Mouse (Mus musculus) cortical plate, adult 2 months (tissue): ENCODE measurements around the gene Tnf. TPM values are rescaled to one million over a fixed set of nuclear protein-coding genes. Genes with fewer than 3 reads are reported as not detected.
"Not testable (repeated sequence)": the region's sequence is repeated elsewhere in the genome, so short reads cannot be mapped to it uniquely, and the experiment has no call there.

Source experiments
- H3K27ac ChIP-seq: fragments of 200-500 bp; 2 replicates; pipeline ENCODE4 v1.5.1; 2012; ENCODE audit warnings: low read length, control low read depth, inconsistent platforms; ENCODE audit not compliant: insufficient read depth
- H3K4me1 ChIP-seq: fragments of 200-500 bp; 2 replicates; pipeline ENCODE4 v1.6.1; 2011; ENCODE audit warnings: low read length; ENCODE audit not compliant: control insufficient read depth, insufficient read depth
- H3K4me3 ChIP-seq: fragments of 200-500 bp; 2 replicates; pipeline ENCODE4 v1.5.1; 2011; ENCODE audit warnings: mild to moderate bottlenecking, low read length, control low read depth; ENCODE audit not compliant: insufficient read depth
- CTCF ChIP-seq: fragments of 200-500 bp; IDR thresholded peaks from 2 replicates; pipeline ENCODE4 v1.5.1; 2011; ENCODE audit warnings: mild to moderate bottlenecking, control low read depth, low read length; ENCODE audit not compliant: insufficient read depth; ENCODE audit errors: extremely low read depth
- POLR2A ChIP-seq: fragments of 200-500 bp; IDR thresholded peaks from 2 replicates; pipeline ENCODE4 v1.6.1; 2011; ENCODE audit warnings: mild to moderate bottlenecking, low read length, control low read depth; ENCODE audit not compliant: insufficient read depth; ENCODE audit errors: extremely low read depth
- polyA plus RNA-seq: library from polyadenylated mRNA; depleted of rRNA; stranded (reverse); fragments of >200 nt; gene quantifications from 2 replicates; pipeline ENCODE4 v1.2.3, GENCODE M21; 2012

Gene Tnf
- polyA plus RNA-seq, 1 experiment, result 0.06 TPM

GRCm38 (mm10) chr17:35234903-35235302 lies 33.1 kb upstream of the Tnf start:
- H3K4me3 ChIP-seq, result peak overlapping the region; percentile 50
- TF ChIP-seq POLR2A (no peak), CTCF (no peak)
- H3K27ac ChIP-seq, result peak overlapping the region; percentile 72
- H3K4me1 ChIP-seq, result no peaks in the 10 kb centered on the region

DNA sequence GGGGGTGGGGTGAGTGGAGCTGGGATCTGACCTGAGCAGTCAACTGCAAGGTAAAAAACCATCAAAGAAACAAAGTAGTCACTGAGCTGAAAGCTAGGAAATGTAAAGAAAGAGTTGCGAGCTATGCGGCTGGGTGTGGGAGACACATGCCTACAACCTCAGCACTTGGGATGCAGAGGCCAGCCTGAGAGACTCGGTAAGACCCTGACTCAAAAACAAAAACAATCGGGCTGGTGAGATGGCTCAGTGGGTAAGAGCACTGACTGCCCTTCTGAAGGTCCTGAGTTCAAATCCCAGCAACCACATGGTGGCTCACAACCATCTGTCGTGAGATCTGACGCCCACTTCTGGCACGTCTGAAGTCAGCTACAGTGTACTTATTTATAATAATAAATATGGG lies 32.3 kb upstream of the Tnf start:
- not testable (repeated sequence) for H3K4me3 ChIP-seq, H3K4me1 ChIP-seq, H3K27ac ChIP-seq

GRCm38 (mm10) chr17:35233114-35233980 lies 31.5 kb upstream of the Tnf start, which contains the start of gene Atp6v1g2:
Gene Atp6v1g2, plus strand, starts transcription at chr17:35233660.
- Histone ChIP-seq H3K4me3 (peak within 1 kb of the TSS; percentile 50; the same call in 1 of the 2 replicates), H3K27ac (no peak within 1 kb of the TSS), H3K4me1 (no peaks in the 10 kb centered on the region)
- TF ChIP-seq CTCF (no peak), POLR2A (no peak)

- TF ChIP-seq POLR2A (no peak), CTCF (no peak)
- H3K4me3 ChIP-seq, result no peak overlapping the region
- H3K4me1 ChIP-seq, result no peaks in the 10 kb centered on the region
- H3K27ac ChIP-seq, result no peak overlapping the region
Measured at GRCm38 (mm10) chr17:35232659-35233058, 30.9 kb upstream of the Tnf start.

GRCm38 (mm10) chr17:35232043-35232442 lies 30.2 kb upstream of the Tnf start:
- Histone ChIP-seq H3K27ac (no peak overlapping the region), H3K4me1 (no peaks in the 10 kb centered on the region), H3K4me3 (no peak overlapping the region)
- TF ChIP-seq POLR2A (no peak), CTCF (peak; percentile 85)

DNA sequence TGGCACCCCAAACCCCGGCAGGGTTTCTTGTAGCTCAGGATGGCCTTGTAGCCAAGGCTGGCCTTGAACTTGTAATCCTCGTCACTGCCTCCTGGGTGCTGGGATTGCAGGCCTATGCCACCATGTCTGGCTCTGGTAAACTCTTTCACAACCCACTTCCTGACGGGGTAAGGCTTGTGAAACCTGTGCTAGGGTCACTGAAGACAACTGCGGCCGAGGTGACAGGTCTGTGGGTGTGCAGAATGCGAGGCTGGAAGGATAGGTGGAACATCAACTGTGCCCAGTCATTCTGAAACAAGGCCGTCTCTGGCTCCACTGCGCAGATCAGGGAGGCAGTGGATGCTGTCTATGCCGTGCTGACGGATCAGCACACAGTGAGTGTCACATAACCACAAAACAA lies 29.2 kb upstream of the Tnf start:
- Histone ChIP-seq H3K4me3 (no peak overlapping the region), H3K27ac (no peak overlapping the region), H3K4me1 (no peaks in the 10 kb centered on the region)
- TF ChIP-seq CTCF (no peak), POLR2A (no peak)

DNA sequence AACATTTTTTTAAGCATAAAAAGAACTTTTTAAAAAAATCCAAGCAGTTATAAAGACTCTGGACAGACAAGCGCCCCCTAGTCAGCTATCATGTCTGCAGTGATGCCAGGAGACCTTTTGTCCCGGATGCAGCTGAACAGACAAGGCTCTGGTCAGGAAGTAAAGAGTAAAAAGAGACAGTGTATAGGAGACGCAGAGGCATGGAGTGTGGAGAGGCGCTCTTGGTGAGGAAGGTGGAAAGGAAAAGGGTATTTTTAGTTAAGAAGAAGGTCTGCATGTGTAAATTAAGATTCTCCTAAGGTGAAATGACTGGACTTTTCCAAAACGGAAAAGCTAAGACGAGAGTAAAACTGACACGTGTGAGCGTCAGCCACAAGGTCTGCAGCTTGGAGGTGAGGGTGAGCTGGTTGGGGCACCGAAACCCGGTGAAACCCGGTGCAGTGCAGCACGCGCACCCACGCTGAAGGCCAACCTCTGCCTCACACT lies 24.8 kb upstream of the Tnf start:
- TF ChIP-seq POLR2A, result no peak
- TF ChIP-seq CTCF, result no peak
- Histone ChIP-seq H3K4me1 (no peaks in the 10 kb centered on the region), H3K27ac (no peak overlapping the region), H3K4me3 (no peak overlapping the region)

DNA sequence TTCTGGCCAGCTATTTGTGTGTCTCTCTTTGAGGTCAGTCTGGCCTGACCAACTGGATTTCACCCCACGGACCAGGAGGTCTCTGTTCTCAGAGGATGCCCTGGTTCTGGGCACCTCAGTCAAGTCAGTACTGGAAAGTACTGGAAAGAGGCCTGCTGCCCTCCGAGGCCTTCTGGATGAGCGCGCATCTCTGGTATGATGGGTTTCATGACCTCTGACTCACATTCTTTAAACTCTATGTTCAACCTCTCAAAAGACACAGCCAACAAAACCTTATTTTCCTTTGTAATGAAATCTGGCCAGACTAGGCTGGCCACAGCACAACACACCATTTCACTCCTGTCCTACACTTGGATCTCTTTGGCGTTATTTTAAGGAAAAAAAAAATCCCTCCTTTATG lies 23.6 kb upstream of the Tnf start:
- no peak overlapping the region for H3K4me3 ChIP-seq
- TF ChIP-seq POLR2A, result no peak
- no peak for TF ChIP-seq CTCF
- no peaks in the 10 kb centered on the region for H3K4me1 ChIP-seq
- H3K27ac ChIP-seq, result no peak overlapping the region

- Histone ChIP-seq H3K27ac (no peak overlapping the region), H3K4me1 (peaks cover 2% of the 10 kb centered on the region; the same call in 1 of the 2 replicates), H3K4me3 (no peak overlapping the region)
- TF ChIP-seq CTCF, result no peak
- TF ChIP-seq POLR2A, result no peak
Measured at GRCm38 (mm10) chr17:35224641-35225040, 22.8 kb upstream of the Tnf start.

DNA sequence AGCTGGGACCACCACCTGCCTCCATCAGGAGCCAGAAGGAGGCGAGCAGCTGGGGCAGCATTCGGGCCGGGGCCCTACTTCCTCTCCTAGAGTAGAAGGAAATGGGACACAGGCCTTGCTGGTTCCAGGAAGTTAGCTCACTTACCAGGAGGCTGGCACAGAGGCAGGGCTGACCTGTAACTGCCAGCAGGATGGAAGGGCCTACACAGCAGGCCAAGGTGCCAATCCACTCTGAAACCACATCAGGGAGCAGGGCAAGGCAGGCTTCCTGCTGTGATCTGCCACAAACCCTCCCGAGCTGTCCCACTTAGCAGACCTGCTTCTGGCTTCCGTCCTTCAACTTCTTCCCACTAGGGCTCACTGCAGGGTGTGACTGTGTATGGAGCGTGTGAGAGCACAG lies 20.5 kb upstream of the Tnf start:
- H3K4me3 ChIP-seq, result no peak overlapping the region
- TF ChIP-seq CTCF (no peak), POLR2A (no peak)
- H3K27ac ChIP-seq, result no peak overlapping the region
- peaks cover 5% of the 10 kb centered on the region; the same call in 1 of the 2 replicates for H3K4me1 ChIP-seq
